Mouse (Mus musculus): Measurements from ENCODE around the gene Lrrc4c.

DNA sequence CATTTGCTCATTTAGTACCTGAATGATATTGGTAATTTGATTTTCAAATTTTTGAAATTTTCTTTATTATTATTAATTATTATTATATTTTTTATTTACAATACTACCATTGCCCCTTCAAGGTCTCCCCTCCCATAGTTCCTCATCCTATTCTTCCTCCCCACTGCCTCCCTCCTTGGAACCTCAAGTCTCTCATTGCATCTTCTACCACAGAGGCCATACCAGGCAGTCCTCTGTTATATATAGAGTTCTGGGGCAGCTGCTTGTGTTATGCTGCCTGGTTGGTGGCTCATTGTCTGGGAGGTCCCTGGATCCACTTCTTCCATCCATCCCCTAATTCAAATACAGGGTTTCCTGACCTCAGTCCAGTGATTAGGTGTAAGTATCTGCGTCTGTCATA is 709.6 kb downstream of the Lrrc4c start:
- no peak for TF ChIP-seq POLR2A (IDR thresholded peaks at IDR 0.05; ENCODE audit: extremely low read depth, insufficient read depth, low read length)
- TF ChIP-seq CTCF (IDR thresholded peaks at IDR 0.05; ENCODE audit: extremely low read depth, insufficient read depth, low read length) = no peak
